Mouse (Mus musculus) limb, embryonic 14.5 days (tissue): ENCODE results near the gene Omp. TPM values are rescaled to one million over a fixed set of nuclear protein-coding genes. Genes with fewer than 3 reads are reported as not detected.

ENCODE experiments used
- ATAC-seq: fragments of 200-750 bp; cut with Nextera tagmentation; 2 replicates; pipeline ENCODE4 v1.8.0; 2017; ENCODE audit warnings: low read depth, moderate number of reproducible peaks, moderate TSS enrichment; ENCODE audit not compliant: low FRiP score
- DNase-seq: peaks from one replicate; pipeline ENCODE4 v3.0.0-alpha.2; 2015; ENCODE audit warnings: low spot score
- H3K27ac ChIP-seq: fragments of 300-500 bp; sonication (generic); replicated peaks from 2 replicates; pipeline ENCODE4 v1.5.1; 2014; ENCODE audit warnings: low read depth, mild to moderate bottlenecking, low read length, moderate library complexity, mixed read lengths
- H3K27me3 ChIP-seq: fragments of 300-500 bp; sonication (generic); 2 replicates; pipeline ENCODE4 v1.6.1; 2014; ENCODE audit warnings: low read length, mixed read lengths; ENCODE audit not compliant: control insufficient read depth, insufficient read depth
- H3K36me3 ChIP-seq: fragments of 300-500 bp; sonication (generic); 2 replicates; pipeline ENCODE4 v1.6.1; 2014; ENCODE audit warnings: mild to moderate bottlenecking, low read length, moderate library complexity, mixed read lengths; ENCODE audit not compliant: control insufficient read depth, insufficient read depth
- H3K4me1 ChIP-seq: fragments of 300-500 bp; sonication (generic); 2 replicates; pipeline ENCODE4 v1.6.1; 2014; ENCODE audit warnings: antibody characterized with exemption, low read length, mixed read lengths; ENCODE audit not compliant: control insufficient read depth, insufficient read depth
- H3K4me2 ChIP-seq: fragments of 300-500 bp; sonication (generic); replicated peaks from 2 replicates; pipeline ENCODE4 v1.6.1; 2014; ENCODE audit warnings: low read depth, mild to moderate bottlenecking, low read length, moderate library complexity; ENCODE audit not compliant: severe bottlenecking
- H3K4me3 ChIP-seq: fragments of 300-500 bp; sonication (generic); replicated peaks from 2 replicates; pipeline ENCODE4 v1.5.1; 2014; ENCODE audit warnings: low read length
- H3K9ac ChIP-seq: fragments of 300-500 bp; sonication (generic); 2 replicates; pipeline ENCODE4 v1.6.1; 2014; ENCODE audit warnings: mild to moderate bottlenecking, low read depth, low read length, moderate library complexity; ENCODE audit not compliant: severe bottlenecking
- H3K9me3 ChIP-seq: fragments of 300-500 bp; sonication (generic); 2 replicates; pipeline ENCODE4 v1.6.1; 2016; ENCODE audit warnings: low read length; ENCODE audit not compliant: control insufficient read depth
- POLR2A ChIP-seq: fragments of 200-500 bp; IDR thresholded peaks from 2 replicates; pipeline ENCODE4 v1.8.0; 2012; ENCODE audit warnings: inconsistent platforms, mild to moderate bottlenecking, moderate library complexity, borderline replicate concordance; ENCODE audit not compliant: insufficient read depth, insufficient read length; ENCODE audit errors: extremely low read depth
- WGBS: fragments of 180-500 bp; shearing (Covaris S2); extraction: QIAGEN DNeasy Blood & Tissue Kit; methylation state at CpG from one replicate; pipeline ENCODE4 v1.1.7; 2014; 5-methylcytosine and 5-hydroxymethylcytosine counted together
- polyA plus RNA-seq, 2 experiments: library from polyadenylated mRNA; depleted of rRNA in 1 of 2; stranded (reverse) in 1 of 2; unstranded in 1 of 2; fragments of >200 nt; fragmentation: Nextera tagmentation in 1 of 2; extraction: Ambion mirVana in 1 of 2; gene quantifications; 2 replicates each; pipeline versions ENCODE4 v1.2.1 to v1.2.3; 2012 to 2014

Omp gene
- polyA plus RNA-seq, 2 experiments, result 0.17 to 0.25 TPM

GRCm38 (mm10) chr7:98121673-98122072 is 23.6 kb downstream of the Omp start:
- no peak overlapping the region for H3K9ac ChIP-seq
- no peaks in the 10 kb centered on the region for H3K36me3 ChIP-seq
- ATAC-seq (no peak), DNase-seq (no peak)
- H3K4me1 ChIP-seq, result no peaks in the 10 kb centered on the region
- WGBS, result 79% methylated on average over 8 of the region's 8 CpGs
- no peaks in the 10 kb centered on the region for H3K9me3 ChIP-seq
- no peaks in the 10 kb centered on the region for H3K27me3 ChIP-seq
- TF ChIP-seq POLR2A, result no peak
- H3K27ac ChIP-seq, result no peak overlapping the region
- H3K4me3 ChIP-seq, result no peak overlapping the region
- no peak overlapping the region for H3K4me2 ChIP-seq

GRCm38 (mm10) chr7:98121241-98121640 is 24.1 kb downstream of the Omp start:
- Histone ChIP-seq H3K4me1 (no peaks in the 10 kb centered on the region), H3K27me3 (no peaks in the 10 kb centered on the region), H3K4me2 (no peak overlapping the region), H3K9ac (no peak overlapping the region), H3K9me3 (no peaks in the 10 kb centered on the region), H3K4me3 (no peak overlapping the region), H3K27ac (no peak overlapping the region), H3K36me3 (no peaks in the 10 kb centered on the region)
- ATAC-seq (no peak), DNase-seq (no peak)
- TF ChIP-seq POLR2A, result no peak
- 92% methylated on average over 3 of the region's 3 CpGs for whole genome bisulfite sequencing

- ATAC-seq, result peak; percentile 77
Observed at GRCm38 (mm10) chr7:98120325-98120724, 25.0 kb downstream of the Omp start.

GRCm38 (mm10) chr7:98119961-98120232 is 25.4 kb downstream of the Omp start:
- WGBS, result 70% methylated on average over 2 of the region's 2 CpGs
- DNase-seq, result no peak
- Histone ChIP-seq H3K9me3 (no peaks in the 10 kb centered on the region), H3K4me2 (peak overlapping the region; percentile 47; the same call in 1 of the 2 replicates), H3K27me3 (no peaks in the 10 kb centered on the region), H3K4me1 (no peaks in the 10 kb centered on the region), H3K36me3 (no peaks in the 10 kb centered on the region), H3K27ac (no peak overlapping the region), H3K4me3 (no peak overlapping the region), H3K9ac (no peak overlapping the region)
- TF ChIP-seq POLR2A, result no peak
- ATAC-seq, result peak; percentile 4; the same call in 1 of the 2 replicates

More at GRCm38 (mm10) chr7:98120325-98120724, 25.0 kb downstream of the Omp start:
- no peaks in the 10 kb centered on the region for H3K27me3 ChIP-seq
- H3K4me3 ChIP-seq, result peak overlapping the region; percentile 13
- TF ChIP-seq POLR2A, result no peak
- H3K4me1 ChIP-seq, result no peaks in the 10 kb centered on the region
- no peaks in the 10 kb centered on the region for H3K9me3 ChIP-seq
- DNase-seq, result peak; percentile 72
- no peak overlapping the region for H3K27ac ChIP-seq
- peak overlapping the region; percentile 47 for H3K4me2 ChIP-seq
- 5% methylated on average over 7 of the region's 7 CpGs for WGBS
- no peak overlapping the region for H3K9ac ChIP-seq
- H3K36me3 ChIP-seq, result no peaks in the 10 kb centered on the region

GRCm38 (mm10) chr7:98119179-98119960 is 25.9 kb downstream of the Omp start, which contains the start of gene Myo7a:
Gene Myo7a (minus strand): TSS chr7:98119524.
- H3K4me1 ChIP-seq, result no peaks in the 10 kb centered on the region
- H3K9ac ChIP-seq, result no peak within 1 kb of the TSS
- no peaks in the 10 kb centered on the region for H3K36me3 ChIP-seq
- 29% methylated on average over 9 of the region's 9 CpGs for WGBS
- peak within 1 kb of the TSS; percentile 47 for H3K4me2 ChIP-seq
- no peaks in the 10 kb centered on the region for H3K9me3 ChIP-seq
- TF ChIP-seq POLR2A, result no peak
- ATAC-seq, result no peak
- no peak within 1 kb of the TSS for H3K27ac ChIP-seq
- DNase-seq, result no peak
- no peaks in the 10 kb centered on the region for H3K27me3 ChIP-seq
- H3K4me3 ChIP-seq, result peak within 1 kb of the TSS; percentile 13
